Mouse (Mus musculus) E14TG2a.4 (cell line): ENCODE results near the gene Bri3.

ENCODE experiments used
- CTCF ChIP-seq: conservative IDR thresholded peaks from 2 replicates; pipeline ENCODE4 v1.5.1; 2014; ENCODE audit warnings: low read length
- NANOG ChIP-seq: IDR thresholded peaks from 2 replicates; pipeline ENCODE4 v1.6.1; 2014; ENCODE audit warnings: borderline replicate concordance, low read length, mixed read lengths
- POU5F1 ChIP-seq: IDR thresholded peaks from 2 replicates; pipeline ENCODE4 v1.6.1; 2014; ENCODE audit warnings: low read length, borderline replicate concordance

GRCm38 (mm10) chr5:144418456-144418855, 174.2 kb downstream of the Bri3 start:
- TF ChIP-seq CTCF (no peak), POU5F1 (no peak), NANOG (no peak)
